Mouse (Mus musculus) lung, embryonic 14.5 days (tissue): ENCODE results near the gene Dusp1. TPM values are rescaled to one million over a fixed set of nuclear protein-coding genes. Genes with fewer than 3 reads are reported as not detected.
A peak's percentile ranks its signal among the peaks of the same experiment; 100 is the strongest.

Source experiments
- ATAC-seq: fragments of 200-750 bp; cut with Nextera tagmentation; 2 replicates; pipeline ENCODE4 v1.8.0; 2017; ENCODE audit warnings: mild to moderate bottlenecking, moderate TSS enrichment, moderate library complexity; ENCODE audit not compliant: insufficient read depth
- DNase-seq: peaks from one replicate; pipeline ENCODE4 v3.0.0-alpha.2; 2015
- H3K27ac ChIP-seq: fragments of 300-500 bp; sonication (generic); 2 replicates; pipeline ENCODE4 v1.5.1; 2014; ENCODE audit warnings: low read depth, mild to moderate bottlenecking, moderate library complexity
- H3K27me3 ChIP-seq: fragments of 300-500 bp; sonication (generic); 2 replicates; pipeline ENCODE4 v1.6.1; 2014; ENCODE audit warnings: low read length, control low read depth; ENCODE audit not compliant: insufficient read depth
- H3K36me3 ChIP-seq: fragments of 300-500 bp; sonication (generic); 2 replicates; pipeline ENCODE4 v1.6.1; 2014; ENCODE audit warnings: control low read depth; ENCODE audit not compliant: insufficient read depth
- H3K4me1 ChIP-seq: fragments of 300-500 bp; sonication (generic); 2 replicates; pipeline ENCODE4 v1.6.1; 2014; ENCODE audit warnings: antibody characterized with exemption, control low read depth; ENCODE audit not compliant: insufficient read depth
- H3K4me2 ChIP-seq: fragments of 300-500 bp; sonication (generic); 2 replicates; pipeline ENCODE4 v1.6.1; 2014; ENCODE audit warnings: mild to moderate bottlenecking
- H3K4me3 ChIP-seq: fragments of 300-500 bp; sonication (generic); 2 replicates; pipeline ENCODE4 v1.5.1; 2014; ENCODE audit warnings: low read depth, low read length
- H3K9ac ChIP-seq: fragments of 300-500 bp; sonication (generic); 2 replicates; pipeline ENCODE4 v1.6.1; 2014
- H3K9me3 ChIP-seq: fragments of 300-500 bp; sonication (generic); 2 replicates; pipeline ENCODE4 v1.6.1; 2016; ENCODE audit warnings: low read depth, low read length, control low read depth
- CTCF ChIP-seq: IDR thresholded peaks from 2 replicates; pipeline ENCODE4 v1.5.1; 2016; ENCODE audit warnings: antibody characterized with exemption, low read depth
- WGBS: fragments of 180-500 bp; shearing (Covaris S2); extraction: QIAGEN DNeasy Blood & Tissue Kit; methylation state at CpG from one replicate; pipeline ENCODE4 v1.1.7; 2014; 5-methylcytosine and 5-hydroxymethylcytosine counted together
- polyA plus RNA-seq: library from polyadenylated mRNA; unstranded; fragments of >200 nt; fragmentation: Nextera tagmentation; extraction: Ambion mirVana; gene quantifications from 2 replicates; pipeline ENCODE4 v1.2.1, GENCODE M21; 2014

Dusp1 gene
- polyA plus RNA-seq, 1 experiment from 2014 or later, result 24.5 TPM

- H3K9ac ChIP-seq, result no peak overlapping the region
- H3K4me3 ChIP-seq, result no peak overlapping the region
- H3K27me3 ChIP-seq, result no peaks in the 10 kb centered on the region
- DNase-seq (peak; percentile 11), ATAC-seq (peak; percentile 35; the same call in 1 of the 2 replicates)
- TF ChIP-seq CTCF, result no peak
- peak overlapping the region; percentile 59; the same call in 1 of the 2 replicates for H3K27ac ChIP-seq
- H3K4me1 ChIP-seq, result no peaks in the 10 kb centered on the region; the same call in 1 of the 2 replicates
- H3K36me3 ChIP-seq, result peaks cover 16% of the 10 kb centered on the region; the same call in 1 of the 2 replicates
- 59% methylated on average over 12 of the region's 12 CpGs for whole genome bisulfite sequencing
- H3K4me2 ChIP-seq, result no peak overlapping the region
- H3K9me3 ChIP-seq, result no peaks in the 10 kb centered on the region
Observed at GRCm38 (mm10) chr17:26602371-26602885, 40.5 kb upstream of the Dusp1 start.

- Histone ChIP-seq H3K27ac (peak overlapping the region; percentile 59; the same call in 1 of the 2 replicates), H3K4me2 (no peak overlapping the region), H3K27me3 (no peaks in the 10 kb centered on the region), H3K36me3 (peaks cover 16% of the 10 kb centered on the region; the same call in 1 of the 2 replicates), H3K4me1 (no peaks in the 10 kb centered on the region; the same call in 1 of the 2 replicates), H3K9me3 (no peaks in the 10 kb centered on the region), H3K9ac (no peak overlapping the region), H3K4me3 (no peak overlapping the region)
- DNase-seq (no peak), ATAC-seq (no peak)
- TF ChIP-seq CTCF, result no peak
- 49% methylated on average over 6 of the region's 6 CpGs for WGBS
Observed at GRCm38 (mm10) chr17:26601926-26602325, 40.0 kb upstream of the Dusp1 start.

GRCm38 (mm10) chr17:26601514-26601913, 39.6 kb upstream of the Dusp1 start:
- no peaks in the 10 kb centered on the region for H3K9me3 ChIP-seq
- 58% methylated on average over 6 of the region's 6 CpGs for WGBS
- H3K36me3 ChIP-seq, result peaks cover 12% of the 10 kb centered on the region; the same call in 1 of the 2 replicates
- no peak overlapping the region for H3K4me2 ChIP-seq
- H3K27ac ChIP-seq, result no peak overlapping the region
- H3K4me3 ChIP-seq, result no peak overlapping the region
- no peaks in the 10 kb centered on the region for H3K27me3 ChIP-seq
- ATAC-seq, result no peak
- H3K9ac ChIP-seq, result no peak overlapping the region
- DNase-seq, result peak; percentile 20
- no peak for TF ChIP-seq CTCF
- H3K4me1 ChIP-seq, result no peaks in the 10 kb centered on the region; the same call in 1 of the 2 replicates

- H3K9me3 ChIP-seq, result no peaks in the 10 kb centered on the region
- peaks cover 3% of the 10 kb centered on the region; the same call in 1 of the 2 replicates for H3K4me1 ChIP-seq
- H3K36me3 ChIP-seq, result peaks cover 8% of the 10 kb centered on the region; the same call in 1 of the 2 replicates
- H3K27ac ChIP-seq, result no peak overlapping the region
- H3K27me3 ChIP-seq, result no peaks in the 10 kb centered on the region
- H3K4me3 ChIP-seq, result no peak overlapping the region
- no peak overlapping the region for H3K9ac ChIP-seq
- DNase-seq, result peak; percentile 56
- no peak overlapping the region for H3K4me2 ChIP-seq
- no peak for ATAC-seq
- WGBS, result 56% methylated on average over 17 of the region's 17 CpGs
- TF ChIP-seq CTCF, result no peak
Observed at GRCm38 (mm10) chr17:26600913-26601447, 39.1 kb upstream of the Dusp1 start.

- no peaks in the 10 kb centered on the region for H3K9me3 ChIP-seq
- peaks cover 14% of the 10 kb centered on the region; the same call in 1 of the 2 replicates for H3K4me1 ChIP-seq
- DNase-seq, result no peak
Observed at GRCm38 (mm10) chr17:26598845-26599244, 36.9 kb upstream of the Dusp1 start.

GRCm38 (mm10) chr17:26596856-26597481, 35.0 kb upstream of the Dusp1 start:
- TF ChIP-seq CTCF, result no peak
- Histone ChIP-seq H3K4me3 (no peak overlapping the region), H3K9ac (no peak overlapping the region), H3K9me3 (no peaks in the 10 kb centered on the region), H3K27me3 (no peaks in the 10 kb centered on the region), H3K36me3 (peaks cover 13% of the 10 kb centered on the region), H3K27ac (peak overlapping the region; percentile 83), H3K4me2 (no peak overlapping the region; the same call in 1 of the 2 replicates), H3K4me1 (peaks cover 14% of the 10 kb centered on the region; the same call in 1 of the 2 replicates)
- DNase-seq (no peak), ATAC-seq (no peak)
- WGBS, result 71% methylated on average over 6 of the region's 6 CpGs

More at GRCm38 (mm10) chr17:26598845-26599244, 36.9 kb upstream of the Dusp1 start:
- 89% methylated on average over 5 of the region's 5 CpGs for WGBS
- no peaks in the 10 kb centered on the region for H3K27me3 ChIP-seq
- no peak overlapping the region for H3K4me2 ChIP-seq
- no peak overlapping the region for H3K27ac ChIP-seq
- no peak overlapping the region for H3K9ac ChIP-seq
- no peak for ATAC-seq
- TF ChIP-seq CTCF, result no peak
- H3K4me3 ChIP-seq, result no peak overlapping the region
- H3K36me3 ChIP-seq, result no peaks in the 10 kb centered on the region; the same call in 1 of the 2 replicates

- peak; percentile 68 for DNase-seq
- Histone ChIP-seq H3K27ac (peak overlapping the region; percentile 83), H3K4me2 (no peak overlapping the region; the same call in 1 of the 2 replicates), H3K9me3 (no peaks in the 10 kb centered on the region), H3K9ac (peak overlapping the region; percentile 11; the same call in 1 of the 2 replicates), H3K4me3 (no peak overlapping the region), H3K27me3 (no peaks in the 10 kb centered on the region), H3K36me3 (peaks cover 13% of the 10 kb centered on the region), H3K4me1 (peaks cover 14% of the 10 kb centered on the region; the same call in 1 of the 2 replicates)
- TF ChIP-seq CTCF, result no peak
- ATAC-seq, result 0 out of 2 replicates have a peak, but pooled peaks have one; percentile 38
- 57% methylated on average over 7 of the region's 7 CpGs for WGBS
Observed at GRCm38 (mm10) chr17:26596168-26596658, 34.3 kb upstream of the Dusp1 start.
